In the genomic region with DNA sequence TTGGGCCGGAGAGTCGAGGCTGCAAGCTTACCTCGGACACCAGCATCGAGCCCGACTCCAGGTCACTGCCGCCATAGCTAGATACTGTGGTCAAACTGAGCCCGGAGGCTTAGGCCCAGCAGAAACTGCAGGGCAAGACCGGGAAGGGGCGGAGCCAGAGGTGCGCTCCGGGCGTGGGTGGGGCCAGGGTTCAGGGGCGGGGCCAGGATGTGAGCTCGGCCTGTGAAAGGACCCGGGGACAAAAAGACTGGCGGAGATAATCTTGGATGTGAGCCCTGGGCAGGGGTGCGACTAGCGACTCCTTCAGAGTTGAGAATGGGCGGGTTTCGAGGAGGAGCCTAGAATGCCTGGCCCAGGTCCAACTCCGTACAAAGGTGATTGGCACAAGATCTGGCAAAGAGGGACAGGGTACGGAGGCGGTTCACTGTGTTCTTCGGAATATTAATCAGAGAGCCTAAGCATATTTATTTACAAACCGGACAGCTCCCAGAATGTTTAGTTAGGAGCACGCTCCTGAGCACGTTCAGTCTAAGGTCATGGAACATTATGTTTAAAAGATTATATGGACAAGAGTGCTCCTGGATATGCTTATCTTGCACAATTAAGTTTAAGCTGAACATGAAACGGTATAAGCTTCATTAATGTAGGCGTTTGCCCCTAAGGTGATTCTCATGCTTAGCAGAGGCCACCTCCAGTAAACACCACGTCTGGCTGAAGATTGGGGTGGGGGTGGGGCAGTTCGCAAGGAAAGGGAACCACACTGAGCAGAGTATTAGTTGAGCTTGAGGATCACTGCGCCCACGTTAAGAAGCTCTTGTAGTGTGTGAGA, we compare ENCODE assay signal across 8 mouse cellular contexts. TPM values are rescaled to one million over a fixed set of nuclear protein-coding genes. Genes with fewer than 3 reads are reported as not detected.
A peak's percentile ranks its signal among the peaks of the same experiment; 100 is the strongest.
DNase-seq lines count a peak whose midpoint lies in the region; ATAC-seq lines count a peak whose summit lies in the region.

No protein-coding gene starts in this region.

- peak overlapping the region; percentile 65 for H3K4me2 ChIP-seq in hindbrain, embryonic 12.5 days (replicated peaks)

- peak; percentile 99 for ATAC-seq in hindbrain, embryonic 12.5 days (ENCODE audit: low FRiP score)

- H3K9me3 ChIP-seq in hindbrain, embryonic 12.5 days (replicated peaks), result no peaks in the 10 kb centered on the region

- DNase-seq in NIH3T3 (ENCODE audit: low read depth), result peak; percentile 94
- peak; percentile 99 for DNase-seq in cerebellum, postnatal 10 days
- peak; percentile 88 to 92 for DNase-seq in frontal cortex, postnatal 10 days (ENCODE audit: low spot score in 2 of 2)
- DNase-seq in layer of hippocampus, postnatal 14 days (ENCODE audit: low spot score in 2 of 2), result peak; percentile 83 to 93
- DNase-seq in lung, postnatal 14 days, result peak; percentile 98
- DNase-seq in retina, adult 2 months (ENCODE audit: low read depth, low spot score), result peak; percentile 81
- DNase-seq in thymus, postnatal 36 days, result peak; percentile 94 to 97

- H3K36me3 ChIP-seq in hindbrain, embryonic 12.5 days, result peaks cover 8% of the 10 kb centered on the region

- H3K4me1 ChIP-seq in hindbrain, embryonic 12.5 days, result peaks cover 14% of the 10 kb centered on the region

- no peaks in the 10 kb centered on the region for H3K27me3 ChIP-seq in hindbrain, embryonic 12.5 days

- peak overlapping the region; percentile 79 for H3K9ac ChIP-seq in hindbrain, embryonic 12.5 days

- peak overlapping the region; percentile 59 for H3K4me3 ChIP-seq in hindbrain, embryonic 12.5 days

- under 1% methylated on average over 33 of the region's 33 CpGs for WGBS in hindbrain, embryonic 12.5 days

- peak overlapping the region; percentile 81 for H3K27ac ChIP-seq in hindbrain, embryonic 12.5 days

RNA-seq across cellular contexts. Expression of a gene that starts 30.6 kb away (rescaled TPM):
- 0.87 and 1.2 TPM in 2 replicates for polyA plus RNA-seq in hindbrain, embryonic 12.5 days (2016; fragmentation: Nextera tagmentation; extraction: Ambion mirVana)
- under 1 TPM in 1 of 2 experiments, not detected in 1; 0.74 TPM for total RNA-seq in layer of hippocampus, postnatal 14 days (2021)

RNA-seq across cellular contexts. Expression of a gene that starts 32.7 kb away (rescaled TPM):
- polyA plus RNA-seq in hindbrain, embryonic 12.5 days (2016; fragmentation: Nextera tagmentation; extraction: Ambion mirVana), result 122 TPM in 2 replicates
- 10 to 100 TPM; 52.7 to 54.4 TPM for total RNA-seq in layer of hippocampus, postnatal 14 days (2021)

Comparison
In these comparisons a context has a peak if more than half of its experiments do, and no peak if none do; other contexts are left out.
1. Peak in every context shown above with its lines: DNase-seq, ATAC-seq, H3K4me3 ChIP-seq and H3K27ac ChIP-seq.